Mouse (Mus musculus): Measurements from ENCODE around the gene Ptger3. TPM values are rescaled to one million over a fixed set of nuclear protein-coding genes. Genes with fewer than 3 reads are reported as not detected.

Ptger3 gene
- total RNA-seq, 2 experiments from 2014 or later, result 0.97 to 1.2 TPM

Small RNA genes lying within 50 kb of the gene (microRNA-seq; reads per million reads assigned to microRNA genes)
- 89.6 to 130 reads per million in 2 experiments for gene Mir186

Other genes with a start within 250 kb of the Ptger3 start
- 10 to 100 TPM; 39.1 to 51.3 TPM for gene Zranb2, start 32.7 kb upstream of the Ptger3 start, total RNA-seq (2021)

Data from gastrocnemius, postnatal 10 days (tissue).